Mouse (Mus musculus): ENCODE measurements at regions not wholly inside any gene's neighbourhood (a gene's known extent, or its start where the extent isn't known, plus 50 kb on each side); places are given as distances from the start of the nearest gene placed in this dataset.
A peak's percentile ranks its signal among the peaks of the same experiment; 100 is the strongest.

DNA sequence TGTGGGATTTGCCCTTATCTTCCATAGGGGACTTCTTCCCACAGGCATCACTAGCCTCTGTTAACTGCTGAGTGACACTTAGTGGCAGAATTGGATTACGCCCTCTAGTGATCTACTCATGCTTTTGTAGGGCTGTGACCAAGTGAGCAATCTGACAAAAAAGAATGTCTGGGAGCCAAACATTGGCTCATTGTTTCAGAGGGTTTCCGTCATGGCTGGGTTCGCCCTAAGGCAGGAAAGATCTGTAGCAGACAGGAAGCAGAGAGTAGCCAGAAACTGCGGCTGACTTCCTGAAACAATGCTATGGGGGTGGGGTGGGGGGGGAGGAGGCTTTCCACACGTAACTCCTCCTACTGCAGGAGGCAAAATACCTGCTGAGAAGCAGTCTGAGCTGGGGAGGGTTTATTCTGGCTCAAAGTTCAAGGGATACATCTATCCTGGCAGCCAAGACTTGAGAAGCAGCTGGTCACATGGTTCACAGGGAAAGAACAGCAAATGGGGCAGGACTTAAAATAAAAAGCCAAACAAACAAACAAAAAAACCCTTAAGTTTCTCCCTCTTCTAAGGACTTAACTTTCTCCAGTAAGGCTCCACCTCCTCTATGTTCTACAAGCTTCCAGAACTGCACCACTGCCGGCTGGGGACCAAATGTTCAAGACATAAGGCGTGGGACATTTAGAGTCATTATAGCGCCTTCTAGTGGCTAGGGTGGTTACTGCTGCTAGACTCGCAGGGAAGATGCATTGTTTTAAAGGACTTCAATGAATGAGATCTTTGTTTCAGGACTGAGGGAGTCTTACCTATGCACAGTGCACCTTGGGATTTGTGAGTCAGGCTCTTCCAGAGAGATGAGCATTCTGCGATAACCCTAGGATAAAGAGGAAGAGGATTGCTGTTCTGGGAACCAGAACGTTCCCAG is 281.8 kb upstream of the Eef2kmt start:
- DNase-seq: no peak

GRCm38 (mm10) chr16:5536515-5536972 is 280.8 kb upstream of the Eef2kmt start:
- DNase-seq: no peak

DNA sequence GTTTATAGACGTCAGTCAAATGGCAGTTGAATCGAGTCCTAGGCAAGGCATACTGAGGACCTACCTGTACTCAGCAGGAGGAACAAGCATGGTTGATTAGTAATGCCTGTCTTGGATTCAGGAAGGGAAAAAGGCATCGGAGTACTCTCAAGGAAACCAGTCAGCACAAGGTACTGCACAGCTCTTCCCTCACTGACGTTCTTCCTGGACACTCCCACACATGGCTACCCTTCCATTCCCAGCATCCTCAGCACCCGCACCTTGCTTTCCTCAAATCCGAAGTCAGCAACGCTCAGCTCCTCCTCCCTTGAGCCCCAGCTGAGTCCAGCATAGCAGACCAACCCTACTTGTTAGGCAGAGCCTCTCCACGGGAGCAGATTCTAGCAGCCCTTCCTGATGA is 279.6 kb upstream of the Eef2kmt start:
- DNase-seq: no peak

- no peak for DNase-seq
These were observed 279.1 kb upstream of the Eef2kmt start for GRCm38 (mm10) chr16:5534862-5535261.

GRCm38 (mm10) chr16:5534385-5534784 is 278.6 kb upstream of the Eef2kmt start:
- DNase-seq: no peak

- DNase-seq: no peak
These were observed 276.5 kb upstream of the Eef2kmt start for GRCm38 (mm10) chr16:5532281-5532680.

DNA sequence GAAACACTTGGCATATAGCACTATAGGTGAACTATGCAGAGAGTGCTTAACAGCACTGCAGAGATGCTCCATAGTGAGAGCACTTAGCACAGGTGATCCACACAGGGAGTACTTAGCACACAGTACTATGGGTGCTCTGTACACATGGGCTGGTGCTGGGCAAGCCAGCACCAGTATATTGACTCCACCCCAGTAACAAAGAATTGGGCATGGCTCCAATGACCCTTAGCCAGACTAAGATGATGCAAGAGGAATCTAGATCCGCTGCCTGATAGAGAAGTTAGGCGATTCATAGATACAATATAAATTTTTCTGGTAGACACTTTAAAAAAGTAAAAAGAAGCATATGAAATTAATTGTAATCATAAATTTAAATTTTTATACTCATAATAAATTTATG is 274.0 kb upstream of the Eef2kmt start:
- no peak for DNase-seq

GRCm38 (mm10) chr16:5527936-5528335 is 272.2 kb upstream of the Eef2kmt start:
- no peak for DNase-seq

- no peak for DNase-seq
These were observed 268.6 kb upstream of the Eef2kmt start for GRCm38 (mm10) chr16:5524375-5524774.

DNA sequence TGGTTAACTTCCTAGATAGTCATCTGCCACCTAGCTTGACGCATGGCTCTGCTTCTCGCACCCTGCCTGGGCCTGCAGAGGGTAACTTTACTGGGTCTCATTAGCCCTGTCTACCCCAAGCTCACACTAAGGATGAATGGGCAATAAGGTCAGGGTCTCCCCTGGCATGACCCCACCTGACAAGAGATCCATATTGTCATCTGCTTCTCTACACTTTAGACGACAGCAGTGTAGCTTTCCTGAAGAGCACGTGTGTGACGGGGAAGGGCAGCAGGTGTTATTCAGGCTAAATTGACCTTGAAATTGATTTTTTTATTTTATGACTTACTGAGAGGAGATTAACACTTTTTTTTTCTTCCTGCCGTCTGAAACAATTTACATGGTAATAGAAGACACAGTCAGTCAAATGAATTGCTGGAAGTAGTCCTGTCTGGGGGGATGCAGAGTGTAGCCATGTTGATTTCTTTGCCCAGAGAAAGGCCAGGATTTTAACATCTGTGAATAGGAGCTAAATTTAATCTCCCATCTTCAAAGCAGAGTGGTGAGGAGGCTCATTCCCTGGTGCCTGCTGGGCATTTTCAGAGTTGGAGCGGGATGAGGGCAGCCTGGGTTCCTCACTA is 267.7 kb upstream of the Eef2kmt start:
- no peak for DNase-seq

GRCm38 (mm10) chr16:5517746-5518145 is 262.0 kb upstream of the Eef2kmt start:
- no peak for DNase-seq

DNA sequence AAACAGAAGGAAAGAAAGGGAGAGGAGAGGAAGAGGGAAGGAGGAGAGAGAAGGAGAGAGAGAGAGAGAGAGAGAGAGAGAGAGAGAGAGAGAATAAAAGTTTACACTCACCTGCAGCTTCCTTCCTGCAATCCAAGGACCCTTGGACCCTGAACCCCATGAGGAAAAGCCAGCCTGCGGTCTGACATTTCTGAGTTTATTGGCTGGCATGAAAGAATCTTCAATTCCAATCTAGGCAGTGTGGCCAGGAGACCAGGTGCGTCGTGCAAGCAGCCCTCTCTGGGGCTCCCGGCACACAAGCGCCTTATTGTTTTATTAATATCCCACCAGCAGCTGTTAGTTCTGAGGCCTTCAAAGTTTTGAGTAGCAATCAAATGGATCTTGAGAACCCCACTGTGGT is 260.1 kb upstream of the Eef2kmt start:
- no peak for DNase-seq

- DNase-seq: no peak
These were observed 251.5 kb upstream of the Eef2kmt start for GRCm38 (mm10) chr16:5507261-5507660.

DNA sequence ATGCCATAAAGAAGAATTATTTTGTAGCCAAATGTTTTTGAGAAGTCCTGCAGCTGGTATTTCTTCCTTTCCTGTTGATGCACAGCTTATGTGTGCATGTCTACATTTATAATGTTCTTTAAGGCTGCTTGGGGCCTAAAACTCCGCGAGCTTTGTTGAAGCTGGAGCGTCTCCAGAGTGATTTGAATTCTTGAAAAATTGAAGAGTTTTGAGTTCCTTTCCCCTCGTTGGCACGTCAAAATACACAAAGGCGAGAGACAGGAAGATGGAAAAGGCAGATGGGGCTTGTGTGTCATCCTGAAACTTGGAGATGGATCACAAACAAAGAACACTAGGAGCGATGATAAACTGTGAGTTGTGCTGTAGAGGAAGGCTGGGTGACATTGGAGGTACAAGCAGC is 246.2 kb upstream of the Eef2kmt start:
- no peak for DNase-seq

GRCm38 (mm10) chr16:5496051-5496685 is 240.4 kb upstream of the Eef2kmt start:
- no peak for DNase-seq

- DNase-seq: no peak
These were observed 237.6 kb upstream of the Eef2kmt start for GRCm38 (mm10) chr16:5493352-5493751.

GRCm38 (mm10) chr16:5487259-5487658 is 231.5 kb upstream of the Eef2kmt start:
- DNase-seq: no peak

DNA sequence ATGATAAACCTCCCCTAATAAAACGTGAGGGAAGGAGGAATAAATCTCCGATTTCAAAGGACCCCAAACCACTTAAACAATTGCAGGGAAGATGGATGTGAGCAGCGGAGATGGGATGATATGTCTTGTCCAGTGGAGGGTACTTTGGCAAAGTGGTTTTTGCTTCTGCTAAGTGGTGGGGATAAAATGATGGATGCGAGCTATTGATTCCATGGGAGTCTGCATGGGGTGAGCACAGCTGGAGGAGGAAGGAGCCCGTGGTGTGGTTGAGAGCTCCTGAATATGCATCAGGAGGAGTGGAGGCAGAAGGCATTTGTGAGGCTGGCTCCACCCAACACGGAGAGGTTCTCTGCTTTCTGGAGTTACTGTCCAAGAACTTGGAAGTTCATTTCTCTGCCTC is 227.6 kb upstream of the Eef2kmt start:
- no peak for DNase-seq

- DNase-seq: no peak
These were observed 224.4 kb upstream of the Eef2kmt start for GRCm38 (mm10) chr16:5480148-5480547.

DNA sequence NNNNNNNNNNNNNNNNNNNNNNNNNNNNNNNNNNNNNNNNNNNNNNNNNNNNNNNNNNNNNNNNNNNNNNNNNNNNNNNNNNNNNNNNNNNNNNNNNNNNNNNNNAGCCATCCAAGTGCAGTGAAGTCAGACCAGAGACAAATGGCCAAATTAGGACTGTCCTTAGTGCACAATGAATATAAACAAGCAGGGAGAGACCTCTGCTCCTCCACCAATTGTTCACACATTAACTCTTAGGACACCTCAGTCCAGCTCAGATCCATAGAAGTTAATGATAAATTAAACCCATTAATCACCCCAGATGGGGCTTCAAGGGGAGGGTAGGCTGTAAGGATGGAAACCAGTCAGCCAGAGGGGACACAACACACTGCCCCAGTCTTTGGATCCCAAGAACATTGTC is 223.2 kb upstream of the Eef2kmt start:
- DNase-seq: no peak

- peak; percentile 20 for DNase-seq
These were observed 215.5 kb upstream of the Eef2kmt start for GRCm38 (mm10) chr16:5471321-5471720.

- peak; percentile 20 for DNase-seq
These were observed 211.8 kb upstream of the Eef2kmt start for GRCm38 (mm10) chr16:5467587-5467986.

- DNase-seq: no peak
These were observed 211.0 kb upstream of the Eef2kmt start for GRCm38 (mm10) chr16:5466760-5467159.

Measured in cerebellum, adult 11 months (tissue).